Mouse (Mus musculus) c-Kit-positive CD71-positive TER-119-positive erythroid progenitor cells, embryonic 14.5 days (primary cell): Measurements from ENCODE around the gene Asl.

Experiments used
- DNase-seq: peaks from one replicate; pipeline ENCODE4 v3.0.0-alpha.2; 2013; ENCODE audit warnings: low spot score

Asl gene

GRCm38 (mm10) chr5:130003229-130003628 is 25.8 kb downstream of the Asl start:
- no peak for DNase-seq

- DNase-seq: peak; percentile 63
These were observed 26.5 kb downstream of the Asl start, which contains the start of gene Gusb for GRCm38 (mm10) chr5:130002301-130003146. Gusb (minus strand) TSS chr5:130003049.

- DNase-seq: no peak
These were observed 27.6 kb downstream of the Asl start for GRCm38 (mm10) chr5:130001356-130001987.

- DNase-seq: no peak
These were observed 28.3 kb downstream of the Asl start for GRCm38 (mm10) chr5:130000735-130001134.

GRCm38 (mm10) chr5:129999097-129999496 is 29.9 kb downstream of the Asl start:
- peak; percentile 65 for DNase-seq

GRCm38 (mm10) chr5:129997700-129998099 is 31.3 kb downstream of the Asl start:
- no peak for DNase-seq

GRCm38 (mm10) chr5:129994989-129995388 is 34.1 kb downstream of the Asl start:
- DNase-seq: no peak

GRCm38 (mm10) chr5:129993374-129993773 is 35.7 kb downstream of the Asl start:
- DNase-seq: no peak

- peak; percentile 68 for DNase-seq
These were observed 37.1 kb downstream of the Asl start for GRCm38 (mm10) chr5:129991898-129992297.

- DNase-seq: no peak
These were observed 39.7 kb downstream of the Asl start for GRCm38 (mm10) chr5:129989376-129989775.

GRCm38 (mm10) chr5:129980216-129980615 is 48.8 kb downstream of the Asl start:
- DNase-seq: no peak

- DNase-seq: no peak
These were observed 50.4 kb downstream of the Asl start for GRCm38 (mm10) chr5:129978608-129979007.

- peak; percentile 53 for DNase-seq
These were observed 51.3 kb downstream of the Asl start for GRCm38 (mm10) chr5:129977768-129978167.

GRCm38 (mm10) chr5:129974866-129975311 is 54.2 kb downstream of the Asl start:
- DNase-seq: peak; percentile 73

- DNase-seq: no peak
These were observed 54.7 kb downstream of the Asl start for GRCm38 (mm10) chr5:129974354-129974753.

GRCm38 (mm10) chr5:129971491-129971890 is 57.6 kb downstream of the Asl start:
- DNase-seq: no peak

- DNase-seq: no peak
These were observed 60.6 kb downstream of the Asl start for GRCm38 (mm10) chr5:129968417-129968816.

GRCm38 (mm10) chr5:129966448-129966847 is 62.6 kb downstream of the Asl start:
- no peak for DNase-seq

GRCm38 (mm10) chr5:129963224-129963623 is 65.8 kb downstream of the Asl start:
- DNase-seq: no peak
